Mouse (Mus musculus) midbrain, embryonic 11.5 days (tissue): ENCODE results near the gene Calhm5. TPM values are rescaled to one million over a fixed set of nuclear protein-coding genes. Genes with fewer than 3 reads are reported as not detected.

ENCODE experiments used
- ATAC-seq: fragments of 200-750 bp; cut with Nextera tagmentation; 2 replicates; pipeline ENCODE4 v1.8.0; 2017; ENCODE audit warnings: moderate TSS enrichment, moderate library complexity; ENCODE audit not compliant: low FRiP score
- DNase-seq: peaks from one replicate; pipeline ENCODE4 v3.0.0; 2015; ENCODE audit warnings: low spot score; ENCODE audit errors: missing footprints
- H3K27ac ChIP-seq: fragments of 300-500 bp; sonication (generic); 2 replicates; pipeline ENCODE4 v1.5.1; 2014; ENCODE audit warnings: low read depth, low read length
- H3K27me3 ChIP-seq: fragments of 300-500 bp; sonication (generic); 2 replicates; pipeline ENCODE4 v1.6.1; 2014; ENCODE audit warnings: mild to moderate bottlenecking, low read length, moderate library complexity, mixed read lengths; ENCODE audit not compliant: control insufficient read depth, insufficient read depth
- H3K36me3 ChIP-seq: fragments of 300-500 bp; sonication (generic); 2 replicates; pipeline ENCODE4 v1.6.1; 2014; ENCODE audit warnings: mild to moderate bottlenecking, low read length, moderate library complexity, mixed read lengths; ENCODE audit not compliant: control insufficient read depth, insufficient read depth
- H3K4me1 ChIP-seq: fragments of 300-500 bp; sonication (generic); 2 replicates; pipeline ENCODE4 v1.6.1; 2014; ENCODE audit warnings: low read length; ENCODE audit not compliant: control insufficient read depth, insufficient read depth
- H3K4me2 ChIP-seq: fragments of 300-500 bp; sonication (generic); 2 replicates; pipeline ENCODE4 v1.6.1; 2014; ENCODE audit warnings: mild to moderate bottlenecking, moderate library complexity
- H3K4me3 ChIP-seq: fragments of 300-500 bp; sonication (generic); 2 replicates; pipeline ENCODE4 v1.5.1; 2014; ENCODE audit warnings: low read depth, low read length
- H3K9ac ChIP-seq: fragments of 300-500 bp; sonication (generic); 2 replicates; pipeline ENCODE4 v1.6.1; 2014; ENCODE audit warnings: low read length
- H3K9me3 ChIP-seq: fragments of 300-500 bp; sonication (generic); 2 replicates; pipeline ENCODE4 v1.6.1; 2016; ENCODE audit warnings: low read length; ENCODE audit not compliant: control insufficient read depth
- WGBS: fragments of 180-500 bp; shearing (Covaris S2); extraction: QIAGEN DNeasy Blood & Tissue Kit; methylation state at CpG from one replicate; pipeline ENCODE4 v1.1.7; 2014; 5-methylcytosine and 5-hydroxymethylcytosine counted together
- polyA plus RNA-seq: library from polyadenylated mRNA; unstranded; fragments of >200 nt; fragmentation: Nextera tagmentation; extraction: Ambion mirVana; gene quantifications from 2 replicates; pipeline ENCODE4 v1.2.1, GENCODE M21; 2014

The Calhm5 gene
- polyA plus RNA-seq, 1 experiment from 2014 or later: 0.37 TPM

DNA sequence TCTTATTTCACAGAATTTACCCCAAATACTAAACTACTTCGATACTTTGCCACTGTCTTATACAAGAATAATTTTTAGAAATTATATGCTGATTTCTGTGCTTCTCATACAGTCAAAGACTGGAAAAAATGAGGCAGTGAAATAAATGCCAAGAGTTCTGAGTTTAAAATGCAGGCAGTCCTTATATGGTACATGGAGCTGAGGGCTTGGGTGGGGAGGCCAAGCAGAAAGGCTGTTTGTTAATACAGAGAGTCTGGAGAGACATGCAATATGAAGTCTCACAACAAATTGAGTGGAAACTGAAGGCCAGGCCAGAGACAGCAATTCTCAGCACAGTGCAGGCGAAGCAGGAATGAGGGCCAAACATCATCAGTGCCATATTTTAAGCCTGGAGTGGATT, 7.8 kb downstream of the Calhm5 start:
- H3K4me3 ChIP-seq: no peak overlapping the region
- no peak overlapping the region for H3K4me2 ChIP-seq
- WGBS: 84% methylated on average over 2 of the region's 2 CpGs
- no peak overlapping the region for H3K9ac ChIP-seq
- H3K36me3 ChIP-seq: no peaks in the 10 kb centered on the region
- H3K4me1 ChIP-seq: no peaks in the 10 kb centered on the region
- ATAC-seq (no peak), DNase-seq (peak; percentile 80)
- H3K9me3 ChIP-seq: no peaks in the 10 kb centered on the region
- no peaks in the 10 kb centered on the region for H3K27me3 ChIP-seq
- no peak overlapping the region for H3K27ac ChIP-seq

DNA sequence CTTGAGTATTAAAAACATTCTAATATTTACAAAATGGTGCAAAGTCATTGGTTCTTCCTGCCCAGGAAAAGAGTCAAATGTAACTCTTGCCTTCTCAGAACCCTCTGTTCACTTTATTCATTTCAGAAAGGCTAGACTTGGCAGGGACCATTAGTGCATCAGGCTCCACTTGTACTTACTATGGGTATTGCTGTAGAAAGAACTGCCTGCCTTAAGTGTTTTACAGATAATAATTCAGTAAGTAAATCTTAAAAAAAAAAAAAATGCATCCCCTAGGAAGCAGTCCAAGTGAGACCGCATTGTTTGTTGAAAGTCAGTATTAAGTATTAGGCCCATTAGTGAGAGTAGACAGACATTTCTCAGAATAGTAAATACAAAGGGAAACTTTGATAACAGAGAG, 9.8 kb downstream of the Calhm5 start:
- no peaks in the 10 kb centered on the region for H3K9me3 ChIP-seq
- H3K9ac ChIP-seq: no peak overlapping the region
- H3K4me3 ChIP-seq: no peak overlapping the region
- H3K27me3 ChIP-seq: no peaks in the 10 kb centered on the region
- H3K4me1 ChIP-seq: no peaks in the 10 kb centered on the region
- no peak overlapping the region for H3K27ac ChIP-seq
- H3K36me3 ChIP-seq: no peaks in the 10 kb centered on the region
- DNase-seq (no peak), ATAC-seq (no peak)
- no peak overlapping the region for H3K4me2 ChIP-seq
- 97% methylated on average over 1 of the region's 1 CpGs for WGBS

DNA sequence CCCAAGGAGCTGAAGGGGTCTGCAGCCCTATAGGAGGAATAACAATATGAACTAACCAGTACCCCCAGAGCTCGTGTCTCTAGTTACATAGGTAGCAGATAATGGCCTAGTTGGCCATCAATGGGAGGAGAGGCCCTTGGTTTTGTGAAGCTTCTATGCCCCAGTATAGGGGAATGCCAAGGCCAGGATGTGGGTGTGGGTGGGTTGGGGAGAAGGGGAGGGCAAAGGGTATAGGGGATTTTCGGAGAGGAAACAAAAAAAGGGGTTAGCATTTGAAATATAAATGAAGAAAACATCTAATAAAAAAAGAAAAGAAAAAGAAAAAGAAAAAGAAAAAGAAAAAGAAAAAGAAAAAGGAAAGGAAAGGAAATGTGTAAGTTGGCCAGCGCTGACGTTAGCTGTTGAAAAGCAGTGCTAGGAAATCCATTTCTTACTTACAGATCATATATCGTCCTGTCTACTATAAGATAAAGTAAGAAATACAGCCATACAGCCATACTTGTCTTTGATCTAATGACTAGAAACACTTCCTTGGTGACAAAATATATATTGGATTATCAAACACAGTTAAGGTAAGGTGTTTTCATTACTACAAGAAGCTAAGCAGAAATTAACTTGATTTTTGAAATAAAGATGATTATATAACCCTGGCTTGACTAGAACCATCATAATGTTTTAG, 21.7 kb downstream of the Calhm5 start:
- H3K9me3 ChIP-seq: no peaks in the 10 kb centered on the region
- no peak overlapping the region for H3K9ac ChIP-seq
- H3K27ac ChIP-seq: no peak overlapping the region
- no peak for DNase-seq
- 92% methylated on average over 5 of the region's 5 CpGs for WGBS
- H3K27me3 ChIP-seq: no peaks in the 10 kb centered on the region
- no peaks in the 10 kb centered on the region for H3K4me1 ChIP-seq
- H3K4me2 ChIP-seq: no peak overlapping the region
- no peak for ATAC-seq
- H3K36me3 ChIP-seq: no peaks in the 10 kb centered on the region
- H3K4me3 ChIP-seq: no peak overlapping the region

DNA sequence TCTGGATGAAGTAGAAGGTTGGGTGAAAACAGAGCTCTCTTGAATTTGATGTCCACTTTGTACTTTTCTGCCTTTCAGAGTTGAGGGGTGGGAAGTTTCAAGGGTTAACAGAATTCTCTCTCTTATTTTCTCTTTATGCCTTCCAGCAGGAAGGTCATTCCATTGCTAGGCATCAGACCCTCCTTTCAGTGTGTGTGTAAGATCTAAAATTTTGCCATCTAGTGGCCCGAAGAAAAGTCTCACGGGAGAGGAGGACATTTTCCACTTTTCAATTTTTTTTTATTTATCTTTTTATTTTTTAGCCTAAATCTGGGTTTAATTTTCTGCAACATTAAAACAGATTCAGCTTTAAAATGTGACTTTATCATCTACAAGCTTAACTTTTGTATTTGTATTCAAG, 24.7 kb downstream of the Calhm5 start:
- Histone ChIP-seq H3K36me3 (no peaks in the 10 kb centered on the region), H3K4me3 (no peak overlapping the region), H3K27ac (no peak overlapping the region), H3K4me2 (no peak overlapping the region), H3K9me3 (no peaks in the 10 kb centered on the region), H3K4me1 (no peaks in the 10 kb centered on the region), H3K9ac (no peak overlapping the region), H3K27me3 (no peaks in the 10 kb centered on the region)
- no peak for DNase-seq
- no peak for ATAC-seq
- 68% methylated on average over 2 of the region's 2 CpGs for WGBS

DNA sequence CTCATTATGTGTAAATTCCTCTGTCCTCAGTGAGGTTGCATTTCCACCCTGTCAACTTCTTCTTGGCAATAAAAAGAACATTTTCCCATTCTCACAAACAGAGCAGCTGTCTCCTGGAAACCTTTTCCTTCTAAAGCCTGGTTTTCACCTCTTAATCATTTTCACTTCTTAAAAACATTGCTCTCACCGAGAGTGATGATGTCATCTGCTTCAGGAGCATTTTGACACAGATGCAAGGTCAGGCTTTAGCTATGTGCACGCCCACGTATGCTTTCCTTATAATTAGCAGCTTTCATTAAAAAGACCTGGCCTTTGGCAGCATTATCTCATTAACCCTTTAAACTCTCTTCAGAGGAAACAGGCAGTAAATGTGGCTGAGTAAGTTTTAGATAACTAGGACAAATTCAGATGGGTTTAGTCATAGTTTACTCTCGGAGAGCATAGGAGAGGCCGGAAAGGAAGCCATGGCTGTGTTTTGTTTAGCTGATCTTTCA, 25.3 kb downstream of the Calhm5 start:
- Histone ChIP-seq H3K9ac (no peak overlapping the region), H3K27ac (no peak overlapping the region), H3K9me3 (no peaks in the 10 kb centered on the region), H3K36me3 (no peaks in the 10 kb centered on the region), H3K4me2 (no peak overlapping the region), H3K4me3 (no peak overlapping the region), H3K27me3 (no peaks in the 10 kb centered on the region), H3K4me1 (no peaks in the 10 kb centered on the region)
- no peak for DNase-seq
- ATAC-seq: no peak
- WGBS: 73% methylated on average over 5 of the region's 5 CpGs

DNA sequence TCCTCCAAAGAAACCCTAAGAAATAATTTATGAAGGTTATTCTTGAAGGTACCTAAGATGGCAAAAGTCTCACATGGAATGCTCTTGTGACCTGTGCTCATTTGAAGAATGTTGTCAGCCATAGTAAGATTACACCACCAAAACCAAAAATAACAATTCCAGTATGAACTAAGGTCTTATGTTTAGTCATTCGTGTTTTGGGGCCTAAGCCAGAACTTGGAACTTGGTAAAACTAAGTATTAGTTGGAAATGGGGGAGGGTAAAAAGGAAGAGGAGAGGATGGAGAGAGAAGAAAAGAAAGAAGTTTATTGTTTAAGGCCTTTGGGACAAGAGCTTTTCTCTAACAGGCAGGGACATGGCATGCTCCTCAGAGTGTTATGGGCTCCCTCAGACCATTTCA, 26.7 kb downstream of the Calhm5 start:
- ATAC-seq: no peak
- H3K27me3 ChIP-seq: no peaks in the 10 kb centered on the region
- 67% methylated on average over 1 of the region's 1 CpGs for WGBS

DNA sequence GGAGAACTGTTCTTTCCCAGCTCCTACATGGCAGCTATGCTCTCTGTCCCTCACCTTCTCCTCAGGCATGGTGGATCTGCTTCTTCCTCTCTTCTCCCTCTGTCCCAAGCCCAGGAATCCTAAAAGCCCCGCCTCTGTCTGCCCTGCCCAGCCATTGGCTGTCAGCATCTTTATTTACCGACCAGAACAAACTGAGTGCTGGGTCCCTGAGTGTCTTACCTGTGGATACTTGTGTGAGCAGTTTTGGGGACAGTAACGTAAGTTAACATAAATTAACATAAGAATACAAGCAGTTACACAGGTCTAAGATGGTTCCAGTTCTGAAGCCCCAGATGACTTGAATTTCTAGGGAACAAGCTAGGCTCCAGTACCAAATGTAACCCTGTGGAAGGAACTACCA, 29.7 kb downstream of the Calhm5 start:
- ATAC-seq (no peak), DNase-seq (no peak)
- Histone ChIP-seq H3K27ac (no peak overlapping the region), H3K4me3 (no peak overlapping the region), H3K9me3 (no peaks in the 10 kb centered on the region), H3K4me1 (no peaks in the 10 kb centered on the region), H3K9ac (no peak overlapping the region), H3K36me3 (no peaks in the 10 kb centered on the region), H3K4me2 (no peak overlapping the region), H3K27me3 (no peaks in the 10 kb centered on the region)
- 50% methylated on average over 3 of the region's 3 CpGs for WGBS

More for the DNA sequence above, 26.7 kb downstream of the Calhm5 start:
- Histone ChIP-seq H3K9ac (no peak overlapping the region), H3K27ac (no peak overlapping the region), H3K4me1 (no peaks in the 10 kb centered on the region), H3K36me3 (no peaks in the 10 kb centered on the region), H3K4me2 (no peak overlapping the region), H3K9me3 (no peaks in the 10 kb centered on the region), H3K4me3 (no peak overlapping the region)
- no peak for DNase-seq

DNA sequence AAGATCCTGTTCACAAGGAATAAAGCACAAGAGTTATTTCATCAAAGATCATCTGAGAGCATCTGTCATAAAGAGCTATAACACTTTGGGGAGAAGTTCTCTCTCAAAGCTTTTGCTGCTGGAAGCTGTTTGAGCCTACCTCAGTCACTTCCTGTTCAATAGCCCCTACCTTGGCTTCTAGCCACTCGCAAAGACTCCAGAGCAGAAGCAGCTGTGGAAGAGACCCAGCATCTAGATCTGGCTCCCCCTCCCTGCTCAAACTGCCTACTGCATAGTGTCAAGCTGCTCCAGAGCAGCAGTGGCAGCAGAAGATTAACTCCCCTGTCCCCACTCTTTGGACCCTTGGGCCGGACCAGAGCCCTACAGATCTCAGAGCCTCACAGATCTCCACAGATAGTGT, 42.3 kb downstream of the Calhm5 start:
- no peak for DNase-seq
- H3K36me3 ChIP-seq: no peaks in the 10 kb centered on the region
- no peak overlapping the region for H3K4me3 ChIP-seq
- H3K4me2 ChIP-seq: no peak overlapping the region
- no peak for ATAC-seq
- no peaks in the 10 kb centered on the region for H3K4me1 ChIP-seq
- no peak overlapping the region for H3K9ac ChIP-seq
- H3K27me3 ChIP-seq: no peaks in the 10 kb centered on the region
- WGBS: 87% methylated on average over 2 of the region's 2 CpGs
- H3K9me3 ChIP-seq: no peaks in the 10 kb centered on the region
- H3K27ac ChIP-seq: no peak overlapping the region

DNA sequence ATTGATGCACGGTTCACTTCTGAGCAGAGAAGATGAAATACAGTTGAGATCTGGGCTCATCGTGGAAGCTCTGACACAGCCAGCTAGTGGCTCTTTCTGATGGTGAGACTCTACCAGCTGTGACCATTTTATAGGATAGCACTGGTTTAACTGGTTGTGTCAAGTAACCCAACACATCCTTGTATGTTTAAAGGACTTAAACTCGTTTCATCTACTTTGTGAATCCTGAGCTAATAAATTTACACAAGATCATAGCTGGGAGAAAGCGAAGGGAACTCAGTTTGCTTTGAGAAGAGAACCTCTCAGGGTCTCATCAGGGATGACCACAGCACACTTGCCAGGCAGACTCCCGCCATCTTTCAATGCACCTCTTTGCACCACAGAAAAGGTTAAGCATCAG, 52.1 kb downstream of the Calhm5 start, which contains the start of gene Calhm4:
Gene Calhm4 (minus strand): TSS at position 101 of the 400 bp plus-strand sequence.
- H3K4me1 ChIP-seq: no peaks in the 10 kb centered on the region
- H3K27me3 ChIP-seq: no peaks in the 10 kb centered on the region
- no peak within 1 kb of the TSS for H3K4me2 ChIP-seq
- no peak within 1 kb of the TSS for H3K9ac ChIP-seq
- WGBS: 84% methylated on average over 5 of the region's 5 CpGs
- no peak within 1 kb of the TSS for H3K27ac ChIP-seq
- H3K36me3 ChIP-seq: no peaks in the 10 kb centered on the region
- H3K9me3 ChIP-seq: no peaks in the 10 kb centered on the region
- ATAC-seq (no peak), DNase-seq (no peak)
- H3K4me3 ChIP-seq: no peak within 1 kb of the TSS
